Mouse (Mus musculus): ENCODE measurements around the gene 0610010K14Rik.

0610010K14Rik gene

GRCm38 (mm10) chr11:70234497-70234896 is 3.2 kb downstream of the 0610010K14Rik start:
- DNase-seq, result no peak

- no peak for DNase-seq
Measured at GRCm38 (mm10) chr11:70234037-70234436, 3.7 kb downstream of the 0610010K14Rik start.

GRCm38 (mm10) chr11:70233016-70233415 is 4.7 kb downstream of the 0610010K14Rik start:
- DNase-seq, result no peak

- no peak for DNase-seq
Measured at GRCm38 (mm10) chr11:70232546-70232945, 5.2 kb downstream of the 0610010K14Rik start.

- peak; percentile 77 to 82 for DNase-seq
Measured at GRCm38 (mm10) chr11:70230239-70230727, 7.4 kb downstream of the 0610010K14Rik start.

GRCm38 (mm10) chr11:70229260-70230010 is 8.3 kb downstream of the 0610010K14Rik start, which contains the start of gene Bcl6b:
TSS of gene Bcl6b (minus strand) at chr11:70229798.
- DNase-seq, result peak in 1 of 2 experiments; percentile 37

- peak; percentile 77 to 89 for DNase-seq
Measured at GRCm38 (mm10) chr11:70228828-70229227, 8.9 kb downstream of the 0610010K14Rik start.

GRCm38 (mm10) chr11:70227661-70228245 is 10.0 kb downstream of the 0610010K14Rik start:
- DNase-seq, result no peak

GRCm38 (mm10) chr11:70227126-70227525 is 10.6 kb downstream of the 0610010K14Rik start:
- DNase-seq, result no peak

- peak in 1 of 2 experiments; percentile 57 for DNase-seq
Measured at GRCm38 (mm10) chr11:70226602-70226890, 11.2 kb downstream of the 0610010K14Rik start.

GRCm38 (mm10) chr11:70225798-70226601 is 11.7 kb downstream of the 0610010K14Rik start:
- peak in 1 of 2 experiments; percentile 30 for DNase-seq

GRCm38 (mm10) chr11:70223724-70224123 is 14.0 kb downstream of the 0610010K14Rik start:
- DNase-seq, result peak in 1 of 2 experiments; percentile 44

GRCm38 (mm10) chr11:70221603-70222500 is 15.9 kb downstream of the 0610010K14Rik start:
- DNase-seq, result peak in 1 of 2 experiments; percentile 68

- peak; percentile 98 to 99 for DNase-seq
Measured at GRCm38 (mm10) chr11:70220731-70221602, 16.7 kb downstream of the 0610010K14Rik start, which contains the start of gene Slc16a13. TSS of gene Slc16a13 (minus strand) at chr11:70221064.

- no peak for DNase-seq
Measured at GRCm38 (mm10) chr11:70220323-70220722, 17.4 kb downstream of the 0610010K14Rik start.

GRCm38 (mm10) chr11:70219873-70220272 is 17.8 kb downstream of the 0610010K14Rik start:
- no peak for DNase-seq

GRCm38 (mm10) chr11:70218741-70219470 is 18.8 kb downstream of the 0610010K14Rik start:
- DNase-seq, result peak in 1 of 2 experiments; percentile 44

- peak; percentile 82 to 89 for DNase-seq
Measured at GRCm38 (mm10) chr11:70218039-70218438, 19.7 kb downstream of the 0610010K14Rik start.

GRCm38 (mm10) chr11:70216103-70216502 is 21.6 kb downstream of the 0610010K14Rik start:
- peak in 1 of 2 experiments; percentile 4 for DNase-seq

GRCm38 (mm10) chr11:70215301-70215700 is 22.4 kb downstream of the 0610010K14Rik start:
- peak; percentile 71 for DNase-seq

Data from kidney, adult 8-10 months (tissue).